Mouse (Mus musculus) urinary bladder, postnatal 36 days (tissue): ENCODE results near the gene 4931408C20Rik.

Experiments
- DNase-seq, 2 experiments: peaks; one replicate each; pipeline ENCODE4 v3.0.0; 2022; ENCODE audit warnings: low spot score in 2 of 2, mixed read lengths in 1 of 2

Gene 4931408C20Rik

DNA sequence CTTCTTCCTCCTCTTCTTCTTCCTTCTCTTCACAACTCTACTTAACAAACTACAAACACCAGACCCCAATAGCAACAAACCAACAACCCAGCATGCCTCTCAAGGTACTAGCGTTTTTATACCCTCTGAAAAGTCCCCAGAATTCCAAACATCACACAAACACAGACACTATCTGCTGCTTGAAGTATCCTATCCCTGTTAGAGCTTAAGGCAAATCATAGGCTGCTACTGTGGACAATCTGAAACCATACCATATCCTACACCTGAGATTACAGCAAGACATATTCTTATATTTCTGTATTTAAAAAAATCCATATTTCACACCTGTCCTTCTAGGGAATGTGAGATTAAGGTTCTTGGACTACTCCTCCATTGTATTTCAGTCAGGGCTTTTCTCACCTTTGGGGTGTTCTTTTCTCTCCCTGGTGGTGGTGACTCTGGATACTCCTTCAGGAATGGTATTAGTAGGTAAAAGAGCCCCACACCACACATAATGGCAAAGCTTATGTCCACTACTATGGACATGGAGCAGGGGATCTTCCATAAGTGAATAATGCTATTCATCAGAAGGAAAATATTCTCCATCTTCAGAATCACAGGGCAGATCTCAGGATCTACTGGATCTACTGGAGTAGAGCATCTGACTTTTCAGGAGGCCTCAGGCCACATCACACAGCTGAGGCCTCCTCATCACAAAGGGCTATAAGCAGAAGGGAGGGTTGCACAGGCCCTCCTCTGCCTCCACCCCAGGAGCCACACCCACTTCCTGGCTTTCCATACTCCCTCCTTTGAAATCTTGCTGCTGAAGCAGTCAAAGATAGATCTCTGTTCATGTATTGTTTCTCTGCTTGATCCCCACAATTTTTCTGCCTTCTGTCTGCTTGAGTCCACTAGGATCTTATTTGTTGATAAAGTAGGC is at the start of gene 4931408C20Rik:
TSS of gene 4931408C20Rik (minus strand) at position 619 of the 919 bp plus-strand sequence.
- DNase-seq: peak; percentile 4 to 15

DNA sequence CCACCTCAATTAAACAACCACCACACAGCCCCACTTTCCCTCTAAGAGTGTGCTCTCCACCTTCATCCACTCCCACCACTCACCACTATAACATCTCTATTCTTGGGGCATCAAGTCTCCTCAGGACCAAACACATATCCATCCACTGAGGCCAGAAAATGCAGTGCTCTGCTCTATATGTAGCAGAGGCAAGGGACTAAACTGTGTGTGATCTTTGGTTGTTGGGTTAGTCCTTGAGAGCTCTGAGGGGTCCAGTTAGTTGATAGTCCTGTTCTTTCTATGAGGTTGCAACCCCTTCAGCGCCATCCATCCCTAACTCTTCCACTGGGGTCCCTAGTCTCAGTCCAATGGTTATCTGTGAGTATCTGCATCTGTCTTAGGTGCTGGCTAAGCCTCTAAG is 666 bp upstream of the 4931408C20Rik start:
- DNase-seq: no peak

DNA sequence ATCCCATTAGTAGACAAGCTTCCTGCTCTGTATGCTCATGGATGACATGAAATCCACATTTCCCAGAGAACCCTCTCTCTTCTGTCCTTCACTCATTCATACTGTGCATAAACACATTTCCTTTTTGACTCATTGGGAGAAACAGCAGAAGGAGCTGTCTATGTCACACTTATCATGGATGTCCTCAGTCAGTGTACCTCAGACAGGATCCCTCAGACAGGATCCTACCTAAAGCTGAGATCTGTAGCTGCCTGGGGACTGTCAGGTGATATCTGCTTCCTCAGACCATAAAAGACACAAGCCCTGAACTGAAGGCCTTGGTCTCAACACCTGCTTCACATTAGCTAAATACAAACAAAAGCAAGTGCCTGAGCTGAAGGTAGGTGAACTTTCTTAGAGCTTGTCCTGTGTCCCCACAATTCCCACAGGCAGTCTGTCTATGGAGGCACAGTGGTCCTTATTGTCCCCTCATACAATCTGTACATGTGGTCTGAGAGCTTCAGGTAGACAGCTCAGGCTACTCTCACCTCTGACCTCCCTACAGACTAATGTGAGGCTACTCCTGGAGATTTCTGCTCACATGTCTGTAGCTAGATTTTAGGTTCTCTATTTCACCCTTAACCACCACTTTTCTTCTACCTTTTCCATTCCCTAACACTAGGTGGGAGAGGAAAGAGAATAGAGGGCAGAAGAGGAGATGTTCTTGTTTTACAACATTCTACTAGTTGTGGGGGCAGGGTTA is 1.1 kb downstream of the 4931408C20Rik start:
- DNase-seq: no peak

DNA sequence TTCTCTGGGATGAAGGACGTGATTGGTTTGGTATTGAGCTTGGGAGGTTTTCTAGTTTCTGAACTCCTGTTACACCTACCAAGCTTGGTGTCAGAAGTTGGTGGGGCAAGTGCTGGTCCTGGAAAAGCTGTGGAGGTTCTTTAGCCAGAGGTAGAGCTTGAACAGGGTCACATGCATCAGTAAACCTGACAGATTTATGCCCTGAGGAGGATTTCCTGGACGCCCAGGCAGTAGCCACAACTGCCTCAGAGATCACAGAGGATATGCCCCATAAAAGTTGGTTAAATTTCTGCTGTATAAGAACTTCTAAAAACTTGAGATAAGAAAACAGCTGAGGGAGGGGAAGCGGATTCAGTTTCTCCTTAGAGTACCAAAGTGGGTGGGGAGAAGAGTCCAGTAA is 1.9 kb downstream of the 4931408C20Rik start:
- no peak for DNase-seq

DNA sequence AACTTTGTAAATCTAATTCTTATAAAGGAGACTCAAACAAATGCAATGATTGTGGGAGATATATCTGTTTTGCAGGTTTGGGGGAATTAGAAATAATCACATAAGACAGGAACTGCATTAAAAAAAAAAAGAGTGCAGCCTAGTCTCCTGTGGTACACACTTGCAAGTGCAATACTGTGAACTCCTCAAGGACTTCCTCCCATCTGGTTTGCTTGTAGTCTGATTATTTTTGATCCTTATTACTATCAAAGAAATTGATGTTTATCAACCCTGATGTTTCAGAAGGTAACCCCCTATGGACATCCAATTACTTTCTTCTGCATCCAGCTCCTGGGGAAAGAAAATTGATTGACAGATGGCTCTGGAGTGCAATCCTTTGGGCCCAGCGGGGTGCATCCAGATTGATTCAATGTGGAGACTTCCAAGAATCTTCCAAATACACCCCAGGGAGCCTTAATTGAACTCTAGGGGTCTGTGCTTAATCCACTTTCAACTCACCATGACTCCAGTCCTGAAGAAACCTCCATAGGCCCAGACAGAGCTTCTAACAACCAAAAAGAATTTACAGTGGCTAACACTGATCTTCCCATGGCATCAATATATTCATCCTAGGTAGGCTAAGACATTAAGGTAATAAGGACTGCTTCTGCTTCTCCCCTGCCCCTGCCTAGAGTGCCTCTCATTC is 37.4 kb downstream of the 4931408C20Rik start:
- no peak for DNase-seq

DNA sequence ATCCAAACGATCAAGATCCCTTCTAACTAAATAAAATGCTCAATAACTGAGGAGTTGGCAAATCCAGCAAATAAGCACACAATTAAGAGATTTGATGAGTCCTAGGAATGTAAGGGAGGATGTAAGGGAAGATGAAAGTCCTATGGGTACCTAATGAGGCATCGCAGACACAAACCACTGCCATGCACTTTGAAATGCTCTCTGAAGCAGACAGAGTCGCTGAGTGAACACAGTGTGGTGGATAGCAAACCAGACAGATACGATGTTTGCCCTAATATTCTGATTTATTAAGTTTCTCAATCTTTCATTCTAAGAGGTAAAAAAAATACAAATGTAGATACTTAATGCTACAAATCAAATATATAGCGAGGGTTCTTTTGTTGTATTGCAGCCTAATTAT is 51.2 kb downstream of the 4931408C20Rik start:
- no peak for DNase-seq
